Mouse (Mus musculus) hindbrain, embryonic 15.5 days (tissue): ENCODE measurements at regions not wholly inside any gene's neighbourhood (a gene's known extent, or its start where the extent isn't known, plus 50 kb on each side); places are given as distances from the start of the nearest gene placed in this dataset.

Source experiments
- ATAC-seq: fragments of 200-750 bp; cut with Nextera tagmentation; 2 replicates; pipeline ENCODE4 v1.8.0; 2017; ENCODE audit warnings: low read depth, moderate number of reproducible peaks, moderate TSS enrichment; ENCODE audit not compliant: low FRiP score
- H3K27ac ChIP-seq: fragments of 300-500 bp; sonication (generic); replicated peaks from 2 replicates; pipeline ENCODE4 v1.5.1; 2015; ENCODE audit warnings: mild to moderate bottlenecking, inconsistent platforms
- H3K27me3 ChIP-seq: fragments of 300-500 bp; sonication (generic); 2 replicates; pipeline ENCODE4 v1.6.1; 2015; ENCODE audit warnings: control low read depth, inconsistent platforms
- H3K36me3 ChIP-seq: fragments of 300-500 bp; sonication (generic); 2 replicates; pipeline ENCODE4 v1.6.1; 2015; ENCODE audit warnings: control low read depth, inconsistent platforms
- H3K4me1 ChIP-seq: fragments of 300-500 bp; sonication (generic); replicated peaks from 2 replicates; pipeline ENCODE4 v1.6.1; 2015; ENCODE audit warnings: control low read depth, inconsistent platforms
- H3K4me2 ChIP-seq: fragments of 300-500 bp; sonication (generic); 2 replicates; pipeline ENCODE4 v1.6.1; 2015; ENCODE audit warnings: moderate library complexity, mild to moderate bottlenecking, inconsistent platforms
- H3K4me3 ChIP-seq: fragments of 300-500 bp; sonication (generic); 2 replicates; pipeline ENCODE4 v1.5.1; 2015; ENCODE audit warnings: mild to moderate bottlenecking, inconsistent platforms
- H3K9ac ChIP-seq: fragments of 300-500 bp; sonication (generic); 2 replicates; pipeline ENCODE4 v1.6.1; 2015; ENCODE audit warnings: inconsistent platforms
- H3K9me3 ChIP-seq: fragments of 300-500 bp; sonication (generic); 2 replicates; pipeline ENCODE4 v1.6.1; 2016; ENCODE audit warnings: control low read depth, inconsistent platforms
- WGBS: fragments of 180-500 bp; shearing (Covaris S2); methylation state at CpG from one replicate; pipeline ENCODE4 v1.1.7; 2015; 5-methylcytosine and 5-hydroxymethylcytosine counted together

- Histone ChIP-seq H3K27ac (peak overlapping the region; percentile 31; the same call in 1 of the 2 replicates), H3K9ac (no peak overlapping the region), H3K36me3 (no peaks in the 10 kb centered on the region), H3K27me3 (no peaks in the 10 kb centered on the region), H3K4me2 (no peak overlapping the region), H3K4me1 (peaks cover 19% of the 10 kb centered on the region), H3K9me3 (no peaks in the 10 kb centered on the region), H3K4me3 (no peak overlapping the region)
- WGBS: 24% methylated on average over 6 of the region's 6 CpGs
- ATAC-seq: peak; percentile 46; the same call in 1 of the 2 replicates
Measured at GRCm38 (mm10) chr12:12812873-12813272, 128.8 kb downstream of the Mycn start.

GRCm38 (mm10) chr12:12810943-12811342, 130.8 kb downstream of the Mycn start:
- Histone ChIP-seq H3K9ac (no peak overlapping the region), H3K27ac (peak overlapping the region; percentile 74), H3K4me3 (no peak overlapping the region), H3K4me2 (peak overlapping the region; percentile 34), H3K9me3 (no peaks in the 10 kb centered on the region), H3K4me1 (peaks cover 19% of the 10 kb centered on the region), H3K36me3 (no peaks in the 10 kb centered on the region), H3K27me3 (no peaks in the 10 kb centered on the region)
- WGBS: 9% methylated on average over 7 of the region's 7 CpGs
- ATAC-seq: no peak

DNA sequence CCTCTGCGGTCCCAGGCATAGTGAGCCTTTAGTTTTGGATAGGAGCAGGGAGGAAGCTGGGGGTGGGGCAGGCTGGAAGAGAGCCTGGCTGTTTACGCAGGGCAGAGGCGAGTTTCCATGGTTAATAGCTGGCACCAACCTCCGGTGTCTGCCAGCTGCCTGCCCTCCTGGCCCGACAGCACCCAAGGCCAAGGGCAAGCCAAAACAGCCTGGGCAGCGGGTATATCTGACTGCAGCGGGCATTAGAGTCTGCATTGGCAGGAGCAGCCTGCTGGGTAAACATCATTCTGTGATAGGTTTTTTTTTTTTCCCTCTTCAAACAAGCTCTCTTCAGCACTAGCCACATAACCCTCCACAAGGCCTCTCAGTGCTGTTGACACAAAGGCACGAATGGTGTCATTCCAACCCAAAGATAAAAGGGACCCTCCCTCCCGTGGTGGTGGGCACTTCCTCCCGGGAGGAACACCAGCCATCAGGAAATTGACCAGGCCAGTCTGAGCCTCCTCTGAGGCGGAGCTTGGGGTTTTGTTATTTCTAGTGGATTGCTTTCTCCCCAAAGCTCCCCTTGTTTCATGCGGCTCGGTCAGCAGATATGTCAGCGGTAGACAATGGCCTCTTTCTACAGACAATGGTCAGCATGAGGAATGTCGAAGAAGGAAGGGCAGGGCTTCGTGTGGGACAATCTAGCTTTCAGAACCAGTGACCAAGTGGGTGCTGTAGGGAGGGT, 131.4 kb downstream of the Mycn start:
- Histone ChIP-seq H3K9ac (peak overlapping the region; percentile 23; the same call in 1 of the 2 replicates), H3K4me3 (no peak overlapping the region), H3K27ac (peak overlapping the region; percentile 74), H3K9me3 (no peaks in the 10 kb centered on the region), H3K27me3 (no peaks in the 10 kb centered on the region), H3K36me3 (no peaks in the 10 kb centered on the region), H3K4me1 (peaks cover 19% of the 10 kb centered on the region), H3K4me2 (peak overlapping the region; percentile 34)
- WGBS: 6% methylated on average over 16 of the region's 16 CpGs
- ATAC-seq: peak; percentile 79

GRCm38 (mm10) chr12:12808120-12808519, 133.6 kb downstream of the Mycn start:
- Histone ChIP-seq H3K4me2 (no peak overlapping the region), H3K9me3 (no peaks in the 10 kb centered on the region), H3K36me3 (no peaks in the 10 kb centered on the region), H3K27ac (no peak overlapping the region), H3K27me3 (no peaks in the 10 kb centered on the region), H3K4me3 (no peak overlapping the region), H3K4me1 (peaks cover 19% of the 10 kb centered on the region), H3K9ac (no peak overlapping the region)
- ATAC-seq: no peak
- 93% methylated on average over 5 of the region's 5 CpGs for WGBS

DNA sequence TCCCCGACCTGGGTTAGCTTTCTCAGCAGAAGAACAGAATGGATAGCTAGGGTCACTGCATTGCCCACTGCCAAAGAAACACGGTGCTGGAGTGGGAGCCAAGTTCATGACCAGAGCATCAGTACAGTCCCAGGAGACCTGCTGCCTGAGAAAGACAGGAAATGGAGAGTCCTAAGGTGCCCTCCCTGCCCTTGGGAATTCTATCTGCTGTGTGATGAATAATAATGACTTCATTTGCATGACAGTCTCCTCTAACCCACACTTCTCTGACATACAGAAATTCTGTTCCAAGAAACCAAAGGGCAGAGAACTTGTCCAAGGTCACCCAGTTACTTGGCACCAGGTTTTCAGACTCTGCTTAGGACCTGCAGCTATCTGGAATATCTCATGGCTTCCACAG, 138.1 kb downstream of the Mycn start:
- no peaks in the 10 kb centered on the region for H3K27me3 ChIP-seq
- H3K36me3 ChIP-seq: no peaks in the 10 kb centered on the region
- H3K9ac ChIP-seq: no peak overlapping the region
- no peaks in the 10 kb centered on the region for H3K9me3 ChIP-seq
- no peak overlapping the region for H3K4me2 ChIP-seq
- H3K27ac ChIP-seq: no peak overlapping the region
- ATAC-seq: no peak
- H3K4me3 ChIP-seq: no peak overlapping the region
- 38% methylated on average over 2 of the region's 2 CpGs for WGBS
- peaks cover 5% of the 10 kb centered on the region; the same call in 1 of the 2 replicates for H3K4me1 ChIP-seq

- no peaks in the 10 kb centered on the region for H3K9me3 ChIP-seq
- H3K4me2 ChIP-seq: no peak overlapping the region
- no peak overlapping the region for H3K27ac ChIP-seq
- peak; percentile 44; the same call in 1 of the 2 replicates for ATAC-seq
- H3K4me1 ChIP-seq: peaks cover 5% of the 10 kb centered on the region; the same call in 1 of the 2 replicates
- WGBS: 7% methylated on average over 11 of the region's 11 CpGs
- H3K9ac ChIP-seq: no peak overlapping the region
- no peak overlapping the region for H3K4me3 ChIP-seq
- no peaks in the 10 kb centered on the region for H3K36me3 ChIP-seq
- H3K27me3 ChIP-seq: no peaks in the 10 kb centered on the region
Measured at GRCm38 (mm10) chr12:12802396-12802795, 139.3 kb downstream of the Mycn start.

- no peak overlapping the region for H3K4me2 ChIP-seq
- ATAC-seq: no peak
- 45% methylated on average over 11 of the region's 11 CpGs for WGBS
Measured at GRCm38 (mm10) chr12:12801700-12802099, 140.0 kb downstream of the Mycn start.

GRCm38 (mm10) chr12:12800120-12800519, 141.6 kb downstream of the Mycn start:
- 93% methylated on average over 6 of the region's 6 CpGs for WGBS
- H3K36me3 ChIP-seq: no peaks in the 10 kb centered on the region
- H3K4me1 ChIP-seq: peaks cover 5% of the 10 kb centered on the region; the same call in 1 of the 2 replicates
- H3K27me3 ChIP-seq: no peaks in the 10 kb centered on the region
- no peak overlapping the region for H3K27ac ChIP-seq
- H3K9me3 ChIP-seq: no peaks in the 10 kb centered on the region
- no peak for ATAC-seq
- no peak overlapping the region for H3K4me2 ChIP-seq
- no peak overlapping the region for H3K9ac ChIP-seq
- H3K4me3 ChIP-seq: no peak overlapping the region

More at GRCm38 (mm10) chr12:12801700-12802099, 140.0 kb downstream of the Mycn start:
- peaks cover 5% of the 10 kb centered on the region; the same call in 1 of the 2 replicates for H3K4me1 ChIP-seq
- H3K9me3 ChIP-seq: no peaks in the 10 kb centered on the region
- no peak overlapping the region for H3K27ac ChIP-seq
- no peaks in the 10 kb centered on the region for H3K36me3 ChIP-seq
- no peak overlapping the region for H3K9ac ChIP-seq
- no peak overlapping the region for H3K4me3 ChIP-seq
- no peaks in the 10 kb centered on the region for H3K27me3 ChIP-seq

- peaks cover 24% of the 10 kb centered on the region for H3K4me1 ChIP-seq
- H3K4me3 ChIP-seq: no peak overlapping the region
- no peaks in the 10 kb centered on the region for H3K36me3 ChIP-seq
- H3K27me3 ChIP-seq: peaks cover 10% of the 10 kb centered on the region; the same call in 1 of the 2 replicates
- no peak overlapping the region for H3K9ac ChIP-seq
- no peak for ATAC-seq
- 81% methylated on average over 6 of the region's 6 CpGs for WGBS
- no peaks in the 10 kb centered on the region for H3K9me3 ChIP-seq
- no peak overlapping the region for H3K4me2 ChIP-seq
- no peak overlapping the region for H3K27ac ChIP-seq
Measured at GRCm38 (mm10) chr12:12789052-12789451, 152.7 kb downstream of the Mycn start.

DNA sequence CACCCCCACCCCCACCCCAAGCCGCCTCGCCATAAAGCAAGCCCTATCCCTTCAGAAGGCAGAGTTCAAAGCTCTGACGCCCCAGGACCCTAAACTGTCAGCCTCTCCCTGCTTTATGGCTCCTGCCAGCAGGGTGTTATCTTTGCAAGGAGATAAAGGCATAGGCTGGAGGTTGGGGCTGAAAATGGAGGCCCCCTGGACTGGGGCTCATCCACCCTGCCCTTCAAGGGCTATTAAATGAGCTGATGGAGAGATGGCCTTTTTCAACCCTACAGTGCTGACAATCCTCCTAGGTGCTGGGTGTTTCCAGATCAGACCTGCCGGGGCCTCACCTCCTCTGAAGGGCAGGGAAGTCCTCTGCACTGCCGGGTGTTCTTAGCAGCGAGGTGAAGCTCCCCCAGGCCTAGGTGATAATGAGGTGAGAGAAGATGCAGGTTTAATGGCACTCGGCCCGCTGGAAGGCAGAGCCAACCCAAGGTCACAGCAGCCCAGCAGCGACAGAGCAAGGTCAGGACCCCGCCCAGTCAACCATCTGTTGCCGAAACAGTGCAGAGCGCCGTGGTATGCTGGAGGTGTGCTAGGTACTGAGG, 153.4 kb downstream of the Mycn start:
- no peak overlapping the region for H3K9ac ChIP-seq
- H3K27ac ChIP-seq: no peak overlapping the region
- WGBS: 32% methylated on average over 13 of the region's 13 CpGs
- ATAC-seq: peak; percentile 29; the same call in 1 of the 2 replicates
- peaks cover 10% of the 10 kb centered on the region; the same call in 1 of the 2 replicates for H3K27me3 ChIP-seq
- peaks cover 30% of the 10 kb centered on the region for H3K4me1 ChIP-seq
- peak overlapping the region; percentile 48 for H3K4me2 ChIP-seq
- H3K9me3 ChIP-seq: no peaks in the 10 kb centered on the region
- H3K36me3 ChIP-seq: no peaks in the 10 kb centered on the region
- H3K4me3 ChIP-seq: no peak overlapping the region

DNA sequence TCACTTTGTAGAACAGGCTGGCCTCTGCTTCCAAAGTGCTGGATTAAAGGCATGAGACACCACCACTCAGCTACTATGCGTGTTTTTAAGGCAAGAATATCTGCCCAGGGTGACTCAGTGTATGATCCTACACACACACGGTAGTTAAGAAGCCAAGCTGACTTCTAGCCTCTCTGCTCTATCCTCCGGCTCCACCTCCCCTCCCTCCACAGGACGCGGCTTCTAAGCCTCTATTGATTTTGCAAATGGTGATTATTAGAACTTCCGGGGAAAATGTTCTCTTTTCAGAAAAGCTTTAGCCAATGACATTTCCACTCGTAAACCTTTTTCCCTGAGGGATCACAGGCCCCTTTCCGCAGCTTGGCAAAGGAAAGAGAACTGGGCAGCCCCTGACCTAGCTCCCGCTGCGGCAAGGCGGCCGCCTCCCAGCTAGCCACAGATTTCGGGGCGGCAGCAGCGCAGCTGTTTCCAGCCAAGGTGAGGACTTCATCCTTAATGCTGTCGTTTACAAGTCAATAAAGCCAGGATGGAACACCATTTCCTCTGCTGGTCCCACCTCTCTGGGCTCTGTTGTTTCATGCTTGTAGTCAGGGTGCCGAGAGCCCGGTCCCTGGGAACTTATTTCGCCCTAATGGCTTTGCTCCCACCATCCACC, 154.0 kb downstream of the Mycn start:
- Histone ChIP-seq H3K4me1 (peaks cover 30% of the 10 kb centered on the region), H3K9me3 (no peaks in the 10 kb centered on the region), H3K36me3 (no peaks in the 10 kb centered on the region), H3K4me2 (peak overlapping the region; percentile 48), H3K4me3 (no peak overlapping the region), H3K27ac (no peak overlapping the region), H3K27me3 (peaks cover 10% of the 10 kb centered on the region; the same call in 1 of the 2 replicates), H3K9ac (no peak overlapping the region)
- 5% methylated on average over 19 of the region's 19 CpGs for WGBS
- ATAC-seq: no peak

- Histone ChIP-seq H3K9me3 (no peaks in the 10 kb centered on the region), H3K27me3 (peaks cover 10% of the 10 kb centered on the region; the same call in 1 of the 2 replicates), H3K27ac (no peak overlapping the region), H3K4me1 (peaks cover 29% of the 10 kb centered on the region), H3K9ac (no peak overlapping the region), H3K36me3 (no peaks in the 10 kb centered on the region), H3K4me2 (no peak overlapping the region), H3K4me3 (no peak overlapping the region)
- WGBS: 54% methylated on average over 4 of the region's 4 CpGs
- ATAC-seq: no peak
Measured at GRCm38 (mm10) chr12:12787161-12787560, 154.6 kb downstream of the Mycn start.
